Mouse (Mus musculus) olfactory bulb, adult 2 months (tissue): ENCODE results near the gene Ahcyl1.

Source experiments
- CTCF ChIP-seq: fragments of 200-500 bp; IDR thresholded peaks from 2 replicates; pipeline ENCODE4 v1.5.1; 2012; ENCODE audit warnings: low read depth, mild to moderate bottlenecking, low read length, moderate library complexity; ENCODE audit not compliant: insufficient read depth
- POLR2A ChIP-seq: fragments of 200-500 bp; IDR thresholded peaks from 2 replicates; pipeline ENCODE4 v1.6.1; 2012; ENCODE audit warnings: mild to moderate bottlenecking, low read depth, low read length, moderate library complexity; ENCODE audit not compliant: insufficient read depth

DNA sequence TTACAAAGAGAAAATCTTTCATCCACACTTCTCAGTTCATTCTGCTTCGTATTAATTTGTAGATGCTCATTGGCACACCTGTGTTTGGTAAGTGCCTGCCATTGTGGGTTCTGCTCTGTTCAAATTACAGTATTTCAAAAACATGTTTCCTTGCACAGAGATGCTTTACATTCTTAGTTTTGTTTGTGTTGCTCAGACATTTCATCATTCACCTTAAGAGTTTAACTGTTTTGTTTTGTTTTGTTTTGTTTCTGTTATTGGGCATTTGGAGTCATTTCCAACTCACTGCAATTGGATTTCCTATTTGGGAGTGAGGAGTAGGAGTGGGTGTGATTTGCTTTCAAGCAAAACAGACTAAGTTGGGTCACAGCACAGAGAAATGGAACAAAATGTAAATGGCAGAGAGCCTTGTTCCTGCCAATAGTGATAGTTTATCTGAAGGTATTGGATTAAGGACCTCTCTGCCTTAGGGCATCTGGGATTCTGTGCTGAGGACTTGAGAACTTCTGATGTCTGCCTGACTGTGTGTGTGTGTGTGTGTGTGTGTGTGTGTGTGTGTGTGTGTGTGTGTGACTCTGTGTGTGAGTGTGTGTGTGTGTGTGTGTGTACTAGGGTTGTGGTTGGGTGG is 5.5 kb upstream of the Ahcyl1 start:
- TF ChIP-seq CTCF: no peak
- no peak for TF ChIP-seq POLR2A
